Mouse (Mus musculus) testis, adult 2 months (tissue): Measurements from ENCODE around the gene Gm45062. TPM values are rescaled to one million over a fixed set of nuclear protein-coding genes. Genes with fewer than 3 reads are reported as not detected.

Experiments
- H3K27ac ChIP-seq: fragments of 200-500 bp; 2 replicates; pipeline ENCODE4 v1.5.1; 2012; ENCODE audit warnings: low read depth, low read length; ENCODE audit not compliant: control insufficient read depth, insufficient read depth
- H3K27me3 ChIP-seq: fragments of 200-500 bp; 2 replicates; pipeline ENCODE4 v1.6.1; 2012; ENCODE audit warnings: mild to moderate bottlenecking, low read length, moderate library complexity; ENCODE audit not compliant: control insufficient read depth, insufficient read depth
- H3K36me3 ChIP-seq: fragments of 200-500 bp; 2 replicates; pipeline ENCODE4 v1.6.1; 2012; ENCODE audit warnings: mild to moderate bottlenecking, low read length; ENCODE audit not compliant: control insufficient read depth, insufficient read depth
- H3K4me1 ChIP-seq: fragments of 200-500 bp; 2 replicates; pipeline ENCODE4 v1.6.1; 2012; ENCODE audit warnings: low read length; ENCODE audit not compliant: control insufficient read depth, insufficient read depth
- H3K4me3 ChIP-seq: fragments of 200-500 bp; 2 replicates; pipeline ENCODE4 v1.5.1; 2012; ENCODE audit warnings: low read depth, mild to moderate bottlenecking, low read length, moderate library complexity, mixed read lengths; ENCODE audit not compliant: control insufficient read depth
- CTCF ChIP-seq: fragments of 200-500 bp; IDR thresholded peaks from 2 replicates; pipeline ENCODE4 v1.5.1; 2012; ENCODE audit warnings: low read depth, mild to moderate bottlenecking, inconsistent platforms, low read length, moderate library complexity; ENCODE audit not compliant: control insufficient read depth, insufficient read depth, insufficient replicate concordance
- POLR2A ChIP-seq: fragments of 200-500 bp; IDR thresholded peaks from 2 replicates; pipeline ENCODE4 v1.6.1; 2012; ENCODE audit warnings: low read depth, mild to moderate bottlenecking, inconsistent platforms, low read length, moderate library complexity; ENCODE audit not compliant: control insufficient read depth
- polyA plus RNA-seq: library from polyadenylated mRNA; depleted of rRNA; stranded (reverse); fragments of >200 nt; gene quantifications from 2 replicates; pipeline ENCODE4 v1.2.3, GENCODE M21; 2012

Gm45062 gene
- polyA plus RNA-seq, 1 experiment = 4.6 TPM

DNA sequence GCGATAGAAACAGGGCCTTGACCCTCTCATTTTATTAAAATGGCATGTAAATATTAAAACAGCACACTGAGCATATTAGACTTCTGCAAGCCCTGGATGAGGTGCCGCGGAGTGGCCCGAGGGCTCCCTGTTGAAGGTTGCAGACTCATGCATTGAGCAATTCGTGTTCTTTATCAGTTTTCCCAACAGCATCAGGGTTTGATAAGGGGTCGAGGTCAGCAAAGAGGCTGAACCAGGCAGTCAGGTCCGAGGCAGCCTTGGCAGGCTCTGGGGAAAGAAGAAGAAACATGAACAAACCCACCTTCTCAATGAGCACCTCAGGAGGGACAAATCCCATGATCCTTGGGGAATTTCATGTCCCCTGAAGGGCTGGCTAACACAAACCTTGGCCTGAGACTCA lies 371.3 kb downstream of the Gm45062 start:
- H3K4me3 ChIP-seq = no peak overlapping the region
- H3K27ac ChIP-seq = no peak overlapping the region
- H3K4me1 ChIP-seq = no peaks in the 10 kb centered on the region
- no peak for TF ChIP-seq CTCF
- no peak for TF ChIP-seq POLR2A
- H3K27me3 ChIP-seq = no peaks in the 10 kb centered on the region
- no peaks in the 10 kb centered on the region for H3K36me3 ChIP-seq

DNA sequence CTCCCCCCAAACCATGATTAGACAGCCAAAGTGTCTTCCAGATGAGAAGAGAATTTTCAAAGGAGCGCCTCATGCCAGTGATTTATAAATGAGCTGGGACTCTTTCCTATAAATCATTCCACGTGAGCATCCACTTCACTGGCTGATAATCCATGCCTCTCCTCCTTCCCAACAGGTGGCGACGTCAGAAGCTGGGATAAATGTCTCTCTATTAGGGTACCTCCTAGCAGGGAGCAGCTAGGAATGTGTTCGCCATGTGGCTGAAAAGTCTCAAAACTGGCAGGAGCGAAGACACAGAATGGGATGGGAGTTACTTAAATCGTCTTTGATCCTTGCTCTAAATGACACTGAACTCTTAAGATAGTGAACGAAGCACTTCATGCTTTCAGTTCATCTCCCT lies 372.1 kb downstream of the Gm45062 start:
- no peaks in the 10 kb centered on the region for H3K36me3 ChIP-seq
- no peak overlapping the region for H3K4me3 ChIP-seq
- no peaks in the 10 kb centered on the region for H3K27me3 ChIP-seq
- H3K27ac ChIP-seq = no peak overlapping the region
- TF ChIP-seq POLR2A (no peak), CTCF (no peak)
- H3K4me1 ChIP-seq = no peaks in the 10 kb centered on the region

- H3K27me3 ChIP-seq = no peaks in the 10 kb centered on the region
- H3K4me1 ChIP-seq = no peaks in the 10 kb centered on the region
- no peaks in the 10 kb centered on the region for H3K36me3 ChIP-seq
- TF ChIP-seq POLR2A (no peak), CTCF (no peak)
- H3K4me3 ChIP-seq = no peak overlapping the region
- H3K27ac ChIP-seq = no peak overlapping the region
These were observed 372.9 kb downstream of the Gm45062 start for GRCm38 (mm10) chr6:8631986-8632632.

GRCm38 (mm10) chr6:8632701-8633100 lies 373.5 kb downstream of the Gm45062 start:
- Histone ChIP-seq H3K4me1 (no peaks in the 10 kb centered on the region), H3K27ac (no peak overlapping the region), H3K4me3 (no peak overlapping the region), H3K36me3 (no peaks in the 10 kb centered on the region), H3K27me3 (no peaks in the 10 kb centered on the region)
- TF ChIP-seq POLR2A (no peak), CTCF (no peak)

DNA sequence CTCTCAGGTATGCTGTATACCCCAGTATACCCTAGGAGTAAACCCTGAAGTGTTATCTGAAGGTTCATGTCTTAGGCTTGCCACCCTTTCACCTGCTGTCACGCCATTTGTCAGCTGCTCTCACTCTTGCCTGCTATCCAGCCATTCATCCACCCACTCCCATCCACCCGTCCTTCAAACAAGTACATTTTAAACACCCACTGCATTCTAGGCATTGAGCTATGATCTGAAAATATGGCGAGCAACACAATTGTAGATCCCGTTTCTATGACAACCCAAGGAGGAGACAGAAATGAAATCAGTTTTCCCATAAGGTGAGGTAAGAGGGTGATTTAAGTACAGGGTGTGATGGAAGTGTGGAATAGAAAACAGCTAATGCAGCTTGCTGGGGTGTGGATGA lies 378.9 kb downstream of the Gm45062 start:
- TF ChIP-seq CTCF = no peak
- TF ChIP-seq POLR2A = no peak
- H3K27me3 ChIP-seq = no peaks in the 10 kb centered on the region
- no peaks in the 10 kb centered on the region for H3K4me1 ChIP-seq
- H3K36me3 ChIP-seq = no peaks in the 10 kb centered on the region
- H3K27ac ChIP-seq = no peak overlapping the region
- H3K4me3 ChIP-seq = no peak overlapping the region

GRCm38 (mm10) chr6:8638899-8639298 lies 379.6 kb downstream of the Gm45062 start:
- no peaks in the 10 kb centered on the region for H3K36me3 ChIP-seq
- no peaks in the 10 kb centered on the region for H3K27me3 ChIP-seq
- no peak overlapping the region for H3K4me3 ChIP-seq
- TF ChIP-seq CTCF = no peak
- no peak for TF ChIP-seq POLR2A
- no peak overlapping the region for H3K27ac ChIP-seq
- H3K4me1 ChIP-seq = no peaks in the 10 kb centered on the region

- TF ChIP-seq CTCF (no peak), POLR2A (no peak)
- H3K27me3 ChIP-seq = no peaks in the 10 kb centered on the region
- no peak overlapping the region for H3K27ac ChIP-seq
- no peak overlapping the region for H3K4me3 ChIP-seq
- H3K36me3 ChIP-seq = no peaks in the 10 kb centered on the region
- no peaks in the 10 kb centered on the region for H3K4me1 ChIP-seq
These were observed 380.3 kb downstream of the Gm45062 start for GRCm38 (mm10) chr6:8639526-8639925.

DNA sequence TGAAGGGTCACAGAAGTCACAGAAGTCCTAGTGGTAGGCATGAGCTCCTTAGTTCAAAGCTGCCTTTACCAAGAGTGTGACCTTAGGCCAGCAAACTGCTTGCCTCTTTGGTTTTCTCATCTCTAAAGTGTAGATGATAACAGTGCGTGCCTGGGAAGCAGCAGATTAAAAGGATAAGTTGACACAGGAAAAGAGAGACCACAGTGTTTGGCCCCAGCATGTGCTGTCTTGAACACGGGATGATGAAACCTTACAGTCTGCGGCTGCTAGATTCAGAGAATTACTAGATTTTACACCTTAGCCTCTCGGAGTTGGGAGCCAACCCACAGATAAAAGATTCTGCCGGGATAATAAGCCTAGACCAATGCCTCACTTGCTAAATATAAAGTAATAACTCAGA lies 381.6 kb downstream of the Gm45062 start:
- no peaks in the 10 kb centered on the region for H3K36me3 ChIP-seq
- no peak for TF ChIP-seq POLR2A
- no peak for TF ChIP-seq CTCF
- H3K27me3 ChIP-seq = no peaks in the 10 kb centered on the region
- H3K27ac ChIP-seq = no peak overlapping the region
- H3K4me1 ChIP-seq = no peaks in the 10 kb centered on the region
- H3K4me3 ChIP-seq = no peak overlapping the region
